Mouse (Mus musculus): ENCODE results near the gene Ptprn.

GRCm38 (mm10) chr1:75277195-75278188 lies 13.2 kb upstream of the Ptprn start:
- TF ChIP-seq POLR2A (IDR thresholded peaks at IDR 0.05; ENCODE audit: insufficient read depth, low read length) (no peak), CTCF (IDR thresholded peaks at IDR 0.05; ENCODE audit: low read depth, low read length) (no peak), EP300 (IDR thresholded peaks at IDR 0.05; ENCODE audit: insufficient read depth, low read depth, low read length) (no peak)

Measured in ES-Bruce4 (cell line).